Mouse (Mus musculus): ENCODE measurements at regions not wholly inside any gene's neighbourhood (a gene's known extent, or its start where the extent isn't known, plus 50 kb on each side); places are given as distances from the start of the nearest gene placed in this dataset.

DNA sequence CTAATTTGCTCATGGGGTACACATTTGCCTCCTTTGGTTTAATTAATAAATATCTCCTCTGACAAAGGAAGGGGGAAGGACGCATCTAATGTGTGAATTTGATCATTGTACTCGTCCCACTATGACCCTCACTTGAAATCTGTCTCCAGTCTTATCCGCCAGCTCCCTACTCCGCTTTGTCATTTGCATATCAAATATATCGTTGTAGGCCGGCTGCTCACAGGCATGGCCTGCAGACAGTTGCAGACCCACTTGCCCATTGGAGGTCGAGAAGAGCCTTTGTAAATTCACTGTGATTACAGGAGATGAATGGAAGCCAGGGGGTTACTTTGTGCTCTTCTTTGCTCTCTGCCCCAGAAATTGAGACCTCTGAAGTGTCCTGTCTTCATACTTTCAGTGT is 457.5 kb upstream of the 4930412O13Rik start:
- TF ChIP-seq EP300 (IDR thresholded peaks at IDR 0.05; ENCODE audit: low read depth) (no peak), CTCF (IDR thresholded peaks at IDR 0.05; ENCODE audit: low read depth) (no peak)
